Mouse (Mus musculus): ENCODE measurements around the gene Sash1.

The Sash1 gene

DNA sequence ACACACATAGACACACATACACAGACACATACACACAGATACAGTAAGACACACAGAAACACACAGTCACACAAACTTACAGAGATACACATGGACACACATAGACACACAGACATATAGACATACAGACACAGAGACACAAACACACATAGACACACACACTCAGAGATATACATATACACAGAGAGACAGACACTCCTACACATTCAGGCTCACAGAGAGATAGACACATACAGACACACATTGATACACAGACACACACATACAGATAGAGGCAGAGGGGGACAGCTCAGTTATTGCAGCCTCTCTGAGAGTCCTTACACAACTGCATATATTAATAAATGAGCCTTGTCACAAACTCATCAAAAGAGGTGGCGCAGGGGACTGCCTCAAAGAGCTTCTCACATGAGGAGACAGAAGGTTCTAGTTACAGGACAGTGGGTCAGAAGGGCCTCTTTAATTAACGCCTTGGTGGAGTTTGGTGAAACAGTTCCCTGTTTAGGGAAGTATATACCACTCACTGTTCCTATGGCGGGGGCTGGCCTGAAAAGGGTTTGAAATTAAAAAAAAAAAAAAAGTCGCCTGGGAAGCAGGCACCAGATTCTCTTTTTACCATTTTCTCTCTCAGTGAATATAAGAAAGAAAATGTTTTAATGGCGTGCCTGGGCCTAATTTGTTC lies 12.4 kb upstream of the Sash1 start:
- 77% methylated on average over 5 of the region's 5 CpGs for WGBS

DNA sequence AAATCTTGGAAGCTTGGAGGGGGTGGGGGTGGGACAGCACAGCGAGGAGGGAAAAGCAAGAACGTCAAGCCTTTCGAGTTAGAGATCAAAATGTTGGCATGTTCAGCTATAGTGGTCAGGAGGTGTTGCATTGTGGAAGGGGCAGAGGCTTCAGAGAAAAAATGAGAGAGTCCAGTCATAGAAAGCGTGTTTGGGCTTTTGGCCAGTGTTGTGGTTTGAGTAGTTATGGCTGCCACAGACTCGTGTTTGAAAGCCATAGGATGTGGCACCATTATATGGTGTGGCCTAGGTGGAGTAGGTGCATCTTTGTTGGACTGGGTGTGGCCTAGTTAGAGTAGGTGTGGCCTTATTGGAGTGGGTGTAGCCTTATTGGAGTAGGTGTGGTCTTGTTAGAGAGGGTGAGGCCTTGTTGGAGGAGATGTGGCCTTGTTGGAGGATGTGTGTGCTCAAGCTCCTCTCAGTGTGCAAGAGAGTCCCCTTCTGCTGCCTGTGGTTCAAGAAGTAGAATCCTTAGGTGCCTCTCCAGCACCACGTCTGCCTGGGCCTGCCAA lies 9.2 kb upstream of the Sash1 start:
- 92% methylated on average over 6 of the region's 6 CpGs for WGBS

DNA sequence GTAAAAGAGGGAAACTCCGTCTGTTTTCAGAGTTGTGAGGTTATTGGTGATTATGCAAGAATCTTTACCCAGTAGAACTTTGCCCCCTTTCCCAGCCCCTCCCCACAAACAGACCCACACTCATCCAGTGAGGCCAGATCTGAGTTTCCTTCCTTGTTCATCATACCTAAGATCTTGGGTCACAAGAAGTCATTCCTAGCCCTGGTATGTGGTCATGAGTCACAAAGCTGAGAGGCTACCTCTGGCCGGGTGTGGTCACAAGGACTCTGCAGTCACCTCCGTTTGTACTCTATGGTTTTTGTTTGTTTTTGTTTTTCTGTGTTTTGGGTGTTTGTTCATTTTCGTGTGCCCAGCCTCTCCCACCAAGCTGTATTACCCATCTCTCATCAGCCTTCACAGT lies 4.6 kb upstream of the Sash1 start:
- WGBS: 94% methylated on average over 4 of the region's 4 CpGs

DNA sequence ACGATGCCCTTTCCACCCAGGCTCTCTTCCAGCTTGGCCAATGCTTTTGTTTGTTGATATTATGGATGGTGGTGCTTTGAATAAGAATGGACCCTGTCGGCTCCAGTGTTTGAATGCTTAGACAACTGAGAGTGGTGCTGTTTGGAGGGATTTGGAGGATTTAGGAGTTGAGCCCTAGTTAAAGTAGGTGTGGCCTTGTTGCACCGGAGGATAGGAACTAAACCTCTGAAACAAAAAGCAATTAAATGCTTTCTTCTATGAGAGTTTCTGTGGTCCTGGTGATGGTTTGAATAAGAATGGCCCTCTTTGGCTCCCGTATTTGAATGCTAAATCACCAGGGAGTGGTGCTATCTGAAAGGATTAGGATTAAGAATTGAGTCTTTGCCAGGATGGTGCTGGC lies 3.5 kb upstream of the Sash1 start:
- WGBS: 63% methylated on average over 4 of the region's 4 CpGs

DNA sequence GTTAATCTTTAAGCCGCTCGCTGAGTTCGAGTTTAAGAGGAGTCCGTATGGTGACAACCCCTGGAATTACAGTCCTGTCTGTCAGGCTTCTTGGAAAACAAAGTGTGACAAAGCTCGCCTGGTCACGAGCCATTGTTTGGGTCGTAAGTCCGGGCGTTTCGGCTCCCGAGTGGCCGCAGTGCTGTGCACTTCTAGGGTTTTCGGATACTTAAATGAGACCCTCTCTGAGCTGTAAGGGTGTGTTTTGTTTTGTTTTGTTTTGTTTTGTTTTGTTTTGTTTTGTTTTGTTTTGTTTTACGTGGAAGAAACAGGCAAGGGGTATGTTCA lies 621 bp upstream of the Sash1 start:
- 14% methylated on average over 14 of the region's 14 CpGs for WGBS

DNA sequence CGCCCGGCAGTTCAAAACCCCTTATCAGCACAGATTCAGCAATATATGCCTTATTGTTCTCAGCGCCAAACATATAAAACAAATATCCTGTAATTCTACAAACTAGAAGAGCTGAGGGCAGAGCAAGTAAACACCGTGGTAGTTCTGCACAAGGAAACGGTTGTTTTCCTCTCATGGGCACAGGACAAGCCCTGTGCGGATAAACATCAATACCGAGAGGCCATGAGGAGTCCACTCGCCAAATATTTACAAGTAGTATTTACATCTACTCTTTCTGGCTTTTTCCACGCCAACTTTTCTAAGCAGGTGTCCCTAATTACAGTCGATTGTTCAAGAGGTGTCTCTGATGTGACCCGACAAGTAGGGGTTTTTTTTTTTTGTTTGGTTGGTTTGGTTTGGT lies 669 bp downstream of the Sash1 start:
- 12% methylated on average over 11 of the region's 11 CpGs for WGBS

DNA sequence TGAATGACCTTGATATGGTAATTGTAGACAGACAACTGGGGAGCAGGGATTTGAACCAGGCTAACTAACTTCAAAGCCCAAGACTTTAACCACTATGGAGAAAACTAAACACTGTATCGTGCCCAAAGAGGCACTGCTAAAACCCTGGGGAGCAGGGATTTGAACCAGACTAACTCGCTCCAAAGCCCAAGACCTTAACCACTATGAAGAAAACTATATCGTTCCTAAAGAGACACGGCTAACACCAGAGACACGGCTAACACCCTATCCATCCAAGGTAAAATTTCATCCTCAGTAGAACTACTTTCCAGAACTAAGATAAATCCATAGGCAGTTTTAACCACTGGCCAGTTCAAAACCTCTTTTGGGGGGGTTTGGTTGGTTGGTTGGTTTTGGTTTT lies 1.3 kb downstream of the Sash1 start:
- WGBS: 55% methylated on average over 5 of the region's 5 CpGs

DNA sequence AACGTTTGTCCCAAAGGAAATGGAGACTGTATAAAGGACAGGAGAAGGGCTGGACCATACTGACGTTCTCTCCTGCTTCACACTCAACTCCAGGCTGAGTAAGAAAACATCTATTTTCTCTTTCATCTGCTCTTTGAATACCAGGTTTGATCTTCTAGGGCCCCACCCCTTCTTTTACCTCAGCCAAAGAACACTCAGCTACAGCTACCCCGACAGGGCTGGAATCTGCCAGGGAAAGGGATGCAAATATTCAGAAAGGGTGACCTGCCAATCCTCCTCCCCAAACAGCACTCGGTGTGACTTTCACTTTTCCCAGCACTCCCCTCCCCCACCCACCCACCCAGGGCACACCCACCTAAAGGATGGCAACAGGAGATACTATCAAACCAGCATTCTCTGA lies 2.2 kb downstream of the Sash1 start:
- WGBS: 54% methylated on average over 4 of the region's 4 CpGs

DNA sequence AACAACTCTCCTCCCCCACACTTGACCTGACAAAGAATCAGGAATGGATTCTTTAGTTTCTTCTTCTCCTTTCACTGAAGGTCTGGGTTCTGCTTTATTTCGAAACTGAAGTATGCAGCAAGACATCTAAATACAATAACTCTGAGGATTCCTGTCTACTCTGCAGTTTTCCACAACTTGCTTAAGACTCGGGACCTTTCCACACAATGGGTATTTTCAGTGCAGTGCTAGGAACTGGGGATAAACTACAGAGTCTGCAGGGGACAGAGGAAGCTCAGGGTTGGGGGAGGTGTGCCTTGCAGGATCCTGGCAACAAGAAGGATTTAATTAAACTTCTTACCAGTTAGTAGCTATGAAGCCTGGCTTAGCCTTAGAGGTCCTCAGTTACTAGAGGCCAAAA lies 4.1 kb downstream of the Sash1 start:
- WGBS: 67% methylated on average over 2 of the region's 2 CpGs

DNA sequence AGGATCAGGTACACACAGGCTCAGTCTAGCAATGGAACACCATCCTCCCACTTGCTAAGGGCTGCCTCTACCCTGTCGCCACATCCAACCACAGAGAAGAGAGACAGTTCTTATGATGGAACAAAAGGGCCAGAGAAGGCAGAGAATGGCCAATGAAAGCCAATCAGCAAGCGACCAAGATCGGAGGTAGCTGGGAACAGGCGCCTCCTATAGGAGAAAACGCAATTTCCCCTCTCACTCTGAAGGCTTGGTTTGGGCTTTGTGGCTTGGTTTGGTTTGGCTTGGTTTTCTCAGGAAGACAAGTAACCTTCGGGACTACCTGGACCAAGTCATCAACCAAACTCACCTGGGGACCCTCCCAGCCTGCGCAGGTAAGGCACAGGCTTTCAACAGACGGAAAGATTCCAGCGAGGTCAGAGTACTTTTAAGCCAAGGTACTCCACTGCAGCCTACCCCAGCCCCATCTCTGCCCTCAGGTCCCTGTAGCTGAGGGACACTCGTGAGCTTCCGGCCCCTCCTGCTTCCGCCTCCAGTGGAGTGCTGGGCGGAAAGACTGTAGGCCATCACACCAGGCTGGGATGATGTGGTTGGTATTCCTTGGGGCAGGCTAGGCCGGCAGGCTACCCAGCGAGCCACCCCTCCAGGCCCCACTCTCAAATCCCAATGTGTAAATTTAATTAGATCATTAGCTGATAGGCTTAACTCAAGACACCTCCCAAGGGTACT lies 4.8 kb downstream of the Sash1 start:
- 76% methylated on average over 15 of the region's 15 CpGs for WGBS

DNA sequence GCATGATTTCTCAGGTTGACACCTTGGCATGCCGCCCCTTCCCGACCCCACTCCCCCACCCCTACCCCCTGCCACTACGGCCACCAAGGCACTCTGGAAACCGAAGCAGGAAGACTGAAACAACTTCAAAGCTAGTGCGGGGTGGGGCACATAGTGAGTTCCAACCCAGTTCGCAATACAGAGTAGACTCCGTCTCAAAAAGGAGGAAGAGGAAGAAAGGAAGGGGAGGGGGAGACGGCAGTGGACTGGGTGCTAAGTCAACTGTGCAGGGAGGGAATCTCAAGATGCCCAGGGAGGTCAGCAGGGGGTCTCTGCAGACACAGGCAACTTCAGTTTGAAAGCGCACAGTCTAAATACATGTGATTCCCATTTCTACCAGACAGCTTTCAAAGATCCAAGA lies 7.0 kb downstream of the Sash1 start:
- WGBS: 50% methylated on average over 9 of the region's 9 CpGs

DNA sequence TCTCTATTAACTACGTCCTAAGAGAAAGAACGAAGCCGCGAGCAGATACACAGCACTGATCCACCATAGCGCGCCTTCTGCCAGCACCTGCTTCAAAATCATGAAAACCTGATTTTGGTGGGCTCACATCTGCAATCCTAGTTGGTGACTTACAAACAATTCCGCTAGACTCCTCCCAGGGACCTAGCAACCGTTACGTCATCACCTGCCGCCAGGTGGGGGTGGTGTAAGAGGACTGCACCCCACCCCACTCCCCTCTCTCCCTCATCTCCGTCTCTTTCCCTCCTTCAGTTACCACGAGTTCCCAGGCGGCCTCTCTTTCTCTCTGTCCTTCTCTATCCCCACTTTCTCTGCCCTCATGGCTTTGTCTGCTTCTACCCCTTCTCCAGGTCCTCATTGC lies 7.5 kb downstream of the Sash1 start:
- 89% methylated on average over 13 of the region's 13 CpGs for WGBS

DNA sequence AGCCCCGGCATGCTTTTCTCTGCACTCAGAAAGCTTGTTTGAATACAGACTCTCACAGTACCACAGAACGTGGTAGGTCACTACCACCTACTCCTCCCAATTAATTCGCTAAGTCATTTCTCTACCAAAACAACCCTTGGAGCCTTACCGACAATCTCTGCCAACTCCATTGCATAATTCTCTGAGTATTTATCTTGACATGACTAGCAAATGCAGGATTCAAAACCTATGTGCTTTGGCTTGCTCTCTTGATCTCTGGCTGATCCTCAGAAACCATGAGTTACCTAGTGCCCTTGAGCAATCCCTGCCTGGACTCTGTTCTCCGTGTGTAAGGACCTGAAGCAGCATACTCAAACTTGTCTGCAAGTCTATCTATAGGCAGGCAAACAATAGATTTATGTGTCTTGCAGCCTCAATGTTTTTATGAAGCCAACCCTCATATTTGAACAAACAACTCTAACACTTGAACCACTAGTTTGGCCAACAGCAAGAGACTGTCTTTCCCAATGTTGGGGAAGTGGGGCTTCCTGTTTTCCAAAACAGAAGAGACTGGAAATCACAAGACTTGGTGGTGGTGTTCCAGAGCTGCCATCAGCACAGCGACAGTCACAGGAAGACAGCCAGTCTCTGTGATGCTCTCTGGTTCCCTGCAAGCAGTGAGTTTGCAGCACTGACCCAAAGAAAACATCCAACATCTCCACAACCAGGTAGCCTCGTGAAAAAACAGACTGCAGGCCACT lies 12.1 kb downstream of the Sash1 start:
- 25% methylated on average over 7 of the region's 7 CpGs for WGBS

DNA sequence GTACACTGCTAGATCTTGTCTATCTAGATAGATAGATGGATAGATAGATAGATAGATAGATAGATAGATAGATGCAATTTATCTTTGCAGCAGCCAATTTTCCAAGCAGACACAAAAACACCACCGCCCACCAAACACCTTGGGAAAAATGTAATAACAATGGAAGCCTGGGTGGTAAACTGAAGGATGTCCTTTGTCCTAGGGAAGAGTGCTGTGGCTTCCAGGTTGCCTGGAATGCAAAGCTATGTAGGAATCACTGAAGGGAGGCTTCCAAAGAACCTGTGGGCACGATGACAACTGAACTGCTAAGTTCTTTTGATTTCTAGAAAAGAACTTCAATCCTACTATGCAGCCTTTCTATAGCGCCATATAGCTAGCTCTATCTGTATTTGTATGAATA lies 13.1 kb downstream of the Sash1 start:
- WGBS: 89% methylated on average over 3 of the region's 3 CpGs

DNA sequence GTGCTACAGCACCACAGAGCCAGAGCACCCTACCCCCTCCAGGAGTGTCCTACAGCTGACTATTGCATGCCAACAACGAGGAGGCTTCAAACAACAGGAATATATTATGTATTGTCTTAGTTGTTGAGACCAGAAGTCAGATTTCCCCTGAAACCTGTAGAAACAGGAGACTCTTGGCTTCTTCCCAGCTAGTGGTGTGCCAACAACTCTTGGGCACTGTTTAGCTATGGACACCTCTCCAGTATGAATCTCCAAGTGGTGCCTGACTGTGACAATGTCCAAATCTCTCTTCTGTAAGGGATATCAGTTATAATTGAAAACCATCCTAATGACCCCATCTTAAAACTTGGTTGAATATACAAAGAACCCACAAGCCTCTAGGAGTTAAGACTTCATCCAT lies 13.9 kb downstream of the Sash1 start:
- WGBS: 63% methylated on average over 1 of the region's 1 CpGs

DNA sequence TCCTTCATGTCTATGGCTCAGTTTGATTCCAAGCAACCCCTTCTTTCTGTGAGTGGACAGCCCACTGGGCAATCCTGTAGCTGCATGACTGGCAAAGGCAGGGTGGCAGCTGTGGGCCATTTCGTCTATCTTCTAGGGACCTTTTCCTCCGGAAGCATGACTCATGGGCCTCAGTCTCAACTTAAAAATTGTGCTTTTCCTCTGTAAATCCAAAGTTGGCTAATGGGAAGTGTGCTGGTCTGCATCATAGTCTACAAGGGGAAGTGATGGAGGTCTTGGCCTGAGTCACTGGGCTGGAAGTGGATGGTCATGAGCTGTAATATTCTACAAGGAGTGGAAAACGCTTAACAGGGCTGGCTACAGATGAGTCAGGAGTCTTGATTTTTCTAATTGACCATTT lies 15.5 kb downstream of the Sash1 start:
- WGBS: 74% methylated on average over 3 of the region's 3 CpGs

DNA sequence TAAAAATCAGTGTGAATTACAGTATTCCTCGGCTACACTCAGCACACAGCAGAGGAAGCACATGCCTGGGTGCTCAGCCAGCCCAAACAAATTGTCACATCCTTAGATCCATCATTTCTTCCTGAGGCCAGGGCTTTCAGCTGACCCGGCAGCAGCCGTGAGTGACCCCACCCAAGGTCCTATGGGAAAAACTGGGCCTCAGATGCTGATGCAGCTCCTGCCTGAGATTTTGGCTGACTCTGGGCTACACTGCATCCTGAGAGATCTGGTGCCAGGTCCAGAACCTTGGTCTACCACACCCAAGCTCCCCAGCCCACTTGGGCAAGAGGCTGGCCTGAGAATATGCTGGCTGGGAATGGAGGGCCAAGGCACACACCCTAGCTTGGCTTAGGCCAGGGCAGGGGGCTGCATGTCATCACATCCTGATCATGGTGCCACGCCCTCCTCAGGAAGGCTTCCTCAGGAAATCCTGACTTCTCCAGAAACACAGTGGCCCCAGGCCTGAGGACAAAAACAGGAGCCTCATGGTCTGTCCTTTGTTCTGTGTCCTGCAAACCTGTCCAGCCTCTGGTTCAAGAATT lies 19.7 kb downstream of the Sash1 start:
- 77% methylated on average over 4 of the region's 4 CpGs for WGBS

DNA sequence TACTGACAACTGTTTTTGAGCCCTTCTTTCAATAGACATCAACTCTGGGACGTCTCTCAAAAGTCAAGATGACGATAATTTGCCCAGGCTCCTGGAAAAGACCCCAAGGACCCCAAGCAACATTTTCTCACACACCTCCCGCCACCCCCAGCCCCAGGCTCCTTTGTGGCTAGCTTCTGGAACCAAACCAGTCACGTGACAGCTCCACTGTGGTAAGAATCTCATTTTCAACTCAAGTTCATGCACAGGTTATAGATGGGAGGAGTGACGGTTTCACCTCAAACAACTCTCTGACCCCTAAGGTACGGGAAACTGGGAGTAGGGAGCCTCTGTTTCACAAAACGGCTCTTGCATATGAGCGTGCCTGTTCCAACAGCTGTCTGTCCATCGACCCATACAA lies 25.2 kb downstream of the Sash1 start:
- 81% methylated on average over 9 of the region's 9 CpGs for WGBS

DNA sequence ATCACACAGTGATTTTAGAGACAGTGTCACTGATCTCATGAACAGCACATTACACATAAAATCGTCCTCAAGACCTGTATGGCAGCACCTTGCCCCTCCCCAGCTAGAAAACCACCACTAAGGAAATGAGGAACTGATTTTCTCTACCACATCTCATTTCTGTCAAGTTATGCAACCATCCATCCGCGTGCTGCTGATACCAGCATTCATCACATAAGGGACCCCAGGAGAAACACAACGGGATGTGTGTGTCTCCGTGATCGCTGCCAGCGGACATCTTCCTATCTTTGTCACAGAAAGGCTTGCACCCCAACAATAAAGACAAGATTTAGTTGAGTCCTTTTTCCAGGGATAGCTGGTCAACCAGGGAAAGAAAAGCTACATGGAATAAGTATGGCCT lies 27.2 kb downstream of the Sash1 start:
- WGBS: 92% methylated on average over 7 of the region's 7 CpGs

DNA sequence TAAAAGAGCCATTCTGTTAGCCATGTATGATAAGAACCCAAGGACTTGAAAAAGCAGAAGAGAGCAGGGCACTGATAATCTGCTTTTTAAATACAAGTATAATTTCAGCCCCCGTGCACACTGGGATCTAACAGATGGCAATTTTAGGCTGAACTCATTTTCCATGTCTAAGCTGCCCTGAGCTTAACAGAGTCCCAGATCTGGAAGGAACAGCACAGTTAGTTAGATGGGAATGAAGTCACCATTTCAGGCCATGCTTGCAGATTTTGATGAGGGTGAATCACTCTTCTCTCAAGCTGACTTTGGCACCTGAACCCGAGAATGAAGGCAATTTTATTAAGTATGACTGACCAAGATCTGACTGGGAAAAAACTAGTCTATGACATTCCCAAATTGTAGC lies 28.9 kb downstream of the Sash1 start:
- WGBS: 61% methylated on average over 2 of the region's 2 CpGs

DNA sequence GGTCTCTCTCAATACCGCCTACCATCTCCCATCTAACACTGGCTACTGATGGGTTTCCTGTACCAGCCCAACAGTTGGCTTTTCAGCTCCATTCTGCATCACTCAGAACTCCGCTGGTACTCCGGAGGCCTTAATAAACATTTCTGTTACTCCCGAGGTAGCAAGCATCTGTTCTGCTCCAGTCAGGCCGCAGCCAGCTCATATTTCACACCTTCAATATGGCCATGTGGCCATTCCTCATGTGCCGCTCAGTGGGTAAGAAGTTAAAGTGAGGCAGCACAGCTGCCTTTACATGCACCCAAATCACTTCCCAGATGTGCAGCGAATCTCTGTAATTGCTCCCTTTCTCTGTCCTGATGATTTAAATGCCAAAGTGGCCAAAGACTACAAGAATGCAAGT lies 32.5 kb downstream of the Sash1 start:
- 82% methylated on average over 7 of the region's 7 CpGs for WGBS

DNA sequence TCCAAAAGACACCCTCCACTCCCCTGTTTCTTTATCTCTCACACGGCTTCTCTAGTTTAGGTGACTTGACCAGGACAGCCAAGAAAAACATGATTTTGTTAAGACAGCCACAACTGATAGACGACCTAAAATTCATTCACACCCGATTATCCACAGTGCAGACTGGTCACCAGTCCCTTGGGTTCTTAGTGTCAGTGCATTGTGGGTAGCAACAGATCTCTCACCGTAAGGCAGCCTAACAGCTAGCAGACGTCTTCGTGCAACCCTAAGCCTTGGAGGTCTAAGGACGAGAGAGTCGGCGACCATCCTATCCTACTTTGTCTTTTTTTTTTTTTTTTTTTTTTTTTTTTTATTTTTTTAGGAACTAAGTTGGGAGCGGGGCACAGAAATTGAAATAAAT lies 34.2 kb downstream of the Sash1 start:
- WGBS: 93% methylated on average over 10 of the region's 10 CpGs

DNA sequence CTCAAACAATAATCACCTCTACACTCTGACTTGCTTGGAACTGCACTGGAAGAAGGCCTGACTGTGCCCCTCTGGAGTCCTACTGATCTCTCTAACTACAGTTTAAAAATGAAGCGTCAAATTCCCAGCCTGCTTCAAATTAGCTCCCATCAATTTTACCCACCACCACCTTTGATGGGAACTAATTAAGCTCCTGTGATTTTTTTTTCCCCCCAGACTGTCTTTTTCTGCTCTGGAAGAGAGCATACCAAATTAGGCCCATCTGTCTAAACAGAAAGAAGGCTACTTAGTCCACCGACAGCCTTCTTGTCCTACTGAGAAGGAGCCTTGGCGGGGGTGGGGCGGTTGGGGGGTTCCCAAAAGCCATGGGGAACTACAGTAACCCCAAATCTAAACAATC lies 37.9 kb downstream of the Sash1 start:
- WGBS: 74% methylated on average over 4 of the region's 4 CpGs
